Mouse (Mus musculus): ENCODE data around the gene Rbm38. TPM values are rescaled to one million over a fixed set of nuclear protein-coding genes. Genes with fewer than 3 reads are reported as not detected.

Gene Rbm38
- polyA plus RNA-seq, 1 experiment from 2014 or later: 147 TPM

DNA sequence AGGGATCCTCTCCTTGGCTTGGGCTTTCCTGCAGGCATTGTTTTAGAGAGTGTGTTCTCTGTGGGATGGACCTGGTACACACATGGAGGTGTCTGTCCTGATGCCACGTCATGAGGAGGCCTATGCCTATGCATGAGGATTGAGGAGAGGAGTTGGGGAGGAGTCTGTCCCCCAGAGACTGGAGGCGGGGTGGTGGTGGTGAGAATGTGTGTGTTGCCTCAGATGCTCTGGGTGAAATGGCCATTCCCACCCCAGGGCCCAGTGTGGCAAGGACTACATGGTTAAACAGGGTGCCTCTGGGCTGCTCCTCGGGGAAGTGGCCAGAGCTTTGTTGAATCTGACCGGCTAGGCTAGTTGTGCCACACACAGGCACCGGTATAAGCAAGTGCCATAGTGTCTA, 6.0 kb downstream of the Rbm38 start:
- peak overlapping the region; percentile 89 for H3K4me3 ChIP-seq
- WGBS: 69% methylated on average over 5 of the region's 5 CpGs
- 0 out of 2 replicates have a peak, but pooled peaks have one; percentile 9 for ATAC-seq (ENCODE audit: insufficient number of reproducible peaks, low FRiP score)
- no peaks in the 10 kb centered on the region for H3K9me3 ChIP-seq (replicated peaks)
- H3K36me3 ChIP-seq: peaks cover 69% of the 10 kb centered on the region
- H3K4me1 ChIP-seq (replicated peaks): peaks cover 83% of the 10 kb centered on the region
- H3K27me3 ChIP-seq (replicated peaks): no peaks in the 10 kb centered on the region
- H3K4me2 ChIP-seq: peak overlapping the region; percentile 81
- peak overlapping the region; percentile 90 for H3K9ac ChIP-seq
- peak overlapping the region; percentile 40 for H3K27ac ChIP-seq (ENCODE audit: poor library complexity, severe bottlenecking)

DNA sequence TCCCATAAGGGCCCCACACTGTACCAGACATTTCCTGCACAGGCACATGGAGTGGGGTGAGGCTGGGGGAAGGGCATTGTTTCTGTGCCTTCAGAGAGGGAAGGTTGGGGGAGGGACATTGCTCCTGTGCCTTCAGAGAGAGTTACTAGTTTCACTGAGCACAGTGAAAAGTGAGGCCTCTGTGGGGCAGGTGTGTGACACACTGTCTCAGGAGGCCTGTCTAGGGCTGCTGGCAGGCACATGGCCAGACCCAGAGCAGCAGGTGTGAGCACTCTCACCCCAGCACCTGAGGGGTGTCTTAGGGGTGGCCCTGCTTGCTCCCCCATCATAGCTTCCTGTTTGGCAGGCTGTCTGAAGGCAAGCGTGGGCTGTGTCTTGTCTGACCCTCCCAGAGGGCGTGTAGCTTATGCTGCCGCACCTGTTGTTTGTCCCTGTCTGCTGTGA, 6.4 kb downstream of the Rbm38 start:
- Histone ChIP-seq H3K9me3 (replicated peaks) (no peaks in the 10 kb centered on the region), H3K9ac (peak overlapping the region; percentile 90), H3K4me2 (peak overlapping the region; percentile 81), H3K27me3 (replicated peaks) (no peaks in the 10 kb centered on the region), H3K4me1 (replicated peaks) (peaks cover 85% of the 10 kb centered on the region), H3K27ac (ENCODE audit: poor library complexity, severe bottlenecking) (peak overlapping the region; percentile 40), H3K36me3 (peaks cover 73% of the 10 kb centered on the region), H3K4me3 (peak overlapping the region; percentile 89)
- no peak for ATAC-seq (ENCODE audit: insufficient number of reproducible peaks, low FRiP score)
- WGBS: 58% methylated on average over 3 of the region's 3 CpGs

- Histone ChIP-seq H3K4me1 (replicated peaks) (peaks cover 89% of the 10 kb centered on the region), H3K36me3 (peaks cover 79% of the 10 kb centered on the region), H3K9ac (peak overlapping the region; percentile 90), H3K4me3 (peak overlapping the region; percentile 89), H3K9me3 (replicated peaks) (no peaks in the 10 kb centered on the region), H3K4me2 (peak overlapping the region; percentile 81), H3K27ac (ENCODE audit: poor library complexity, severe bottlenecking) (peak overlapping the region; percentile 40; the same call in 1 of the 2 replicates), H3K27me3 (replicated peaks) (no peaks in the 10 kb centered on the region)
- 83% methylated on average over 6 of the region's 6 CpGs for WGBS
- ATAC-seq (ENCODE audit: insufficient number of reproducible peaks, low FRiP score): no peak
These were observed 7.0 kb downstream of the Rbm38 start for GRCm38 (mm10) chr2:173027169-173027823.

DNA sequence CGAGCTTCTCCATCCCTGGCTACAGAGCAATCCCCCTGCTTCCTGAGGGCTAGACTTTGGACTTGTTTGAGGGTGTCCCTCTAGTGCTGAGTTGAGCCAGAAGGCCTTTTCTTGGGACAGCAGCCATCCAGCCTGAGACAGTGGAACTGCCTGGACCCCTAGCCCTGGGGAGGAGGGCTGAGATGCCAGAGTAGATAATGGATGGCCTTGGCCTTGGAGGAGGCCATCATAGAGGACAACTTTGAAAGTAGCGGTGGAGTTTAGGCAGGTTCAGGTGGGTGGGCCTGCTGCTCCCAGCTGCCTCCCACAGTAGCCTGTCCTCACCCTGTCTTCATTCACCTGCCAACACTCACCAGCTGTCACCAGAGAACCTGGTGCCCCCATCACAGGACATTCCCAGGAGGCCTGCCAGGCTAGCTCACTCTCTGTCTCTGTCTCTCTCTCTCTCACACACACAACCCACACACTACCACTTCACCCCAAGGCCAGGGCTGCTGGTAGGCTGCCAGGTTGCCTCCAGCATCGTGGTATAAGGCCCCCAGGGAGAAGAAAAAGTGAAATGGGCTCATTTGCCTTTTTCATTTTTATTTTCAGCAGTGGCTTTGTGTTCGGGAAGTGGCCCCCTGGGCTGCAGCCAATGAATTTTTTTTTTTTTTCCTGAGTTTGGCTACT, 7.7 kb downstream of the Rbm38 start:
- H3K36me3 ChIP-seq: peaks cover 86% of the 10 kb centered on the region
- H3K4me1 ChIP-seq (replicated peaks): peaks cover 89% of the 10 kb centered on the region
- peak overlapping the region; percentile 90; the same call in 1 of the 2 replicates for H3K9ac ChIP-seq

GRCm38 (mm10) chr2:173028508-173029031, 8.3 kb downstream of the Rbm38 start:
- Histone ChIP-seq H3K36me3 (peaks cover 92% of the 10 kb centered on the region), H3K27me3 (replicated peaks) (no peaks in the 10 kb centered on the region), H3K4me1 (replicated peaks) (peaks cover 85% of the 10 kb centered on the region), H3K9ac (0 out of 2 replicates have a peak overlapping the region, but pooled peaks have one; percentile 90), H3K9me3 (replicated peaks) (no peaks in the 10 kb centered on the region), H3K4me3 (no peak overlapping the region), H3K4me2 (peak overlapping the region; percentile 81), H3K27ac (ENCODE audit: poor library complexity, severe bottlenecking) (0 out of 2 replicates have a peak overlapping the region, but pooled peaks have one; percentile 16)
- WGBS: 90% methylated on average over 3 of the region's 3 CpGs
- no peak for ATAC-seq (ENCODE audit: insufficient number of reproducible peaks, low FRiP score)

More for the DNA sequence above, 7.7 kb downstream of the Rbm38 start:
- no peaks in the 10 kb centered on the region for H3K9me3 ChIP-seq (replicated peaks)
- 59% methylated on average over 4 of the region's 4 CpGs for WGBS
- no peak for ATAC-seq (ENCODE audit: insufficient number of reproducible peaks, low FRiP score)
- peak overlapping the region; percentile 81 for H3K4me2 ChIP-seq
- H3K27me3 ChIP-seq (replicated peaks): no peaks in the 10 kb centered on the region
- peak overlapping the region; percentile 40; the same call in 1 of the 2 replicates for H3K27ac ChIP-seq (ENCODE audit: poor library complexity, severe bottlenecking)
- H3K4me3 ChIP-seq: peak overlapping the region; percentile 89; the same call in 1 of the 2 replicates

DNA sequence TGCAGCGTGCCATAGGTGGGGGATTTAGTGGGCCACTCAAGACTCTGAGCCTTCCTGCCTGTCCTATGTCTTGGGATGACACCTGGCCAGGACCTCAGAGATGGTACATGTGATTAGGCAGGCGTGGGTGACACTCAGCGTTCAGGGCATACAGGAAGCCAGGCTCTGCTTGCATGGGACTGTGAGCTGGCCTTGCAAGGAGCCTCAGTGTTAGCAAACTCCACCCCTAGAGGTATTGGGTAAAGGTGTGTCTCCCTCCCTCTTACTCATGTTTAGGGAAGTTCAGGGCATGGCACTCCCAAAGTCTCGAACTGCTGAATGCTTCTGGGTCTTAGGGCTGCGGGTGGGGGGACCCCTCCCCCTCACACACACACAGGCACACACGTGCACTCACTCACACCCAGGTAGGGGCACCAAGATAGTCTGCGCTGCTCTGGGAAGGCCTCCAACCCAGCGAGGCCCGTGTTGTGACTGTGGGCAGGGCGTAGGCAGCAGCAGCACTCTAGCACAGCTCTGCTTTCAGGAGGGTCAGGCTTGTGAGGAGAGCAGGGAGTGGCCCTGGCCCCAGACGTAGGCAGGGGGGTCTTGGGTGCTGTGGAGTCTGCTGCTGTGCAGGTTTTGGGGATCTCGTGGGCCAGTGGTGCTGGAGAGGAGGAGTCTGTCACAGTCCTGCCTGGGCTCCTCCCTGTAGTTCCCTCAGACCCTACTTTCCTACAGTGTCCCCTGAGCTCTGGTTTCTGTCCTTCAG, 10.5 kb downstream of the Rbm38 start:
- Histone ChIP-seq H3K36me3 (peaks cover 99% of the 10 kb centered on the region), H3K9ac (peak overlapping the region; percentile 46; the same call in 1 of the 2 replicates), H3K9me3 (replicated peaks) (no peaks in the 10 kb centered on the region), H3K27me3 (replicated peaks) (no peaks in the 10 kb centered on the region), H3K4me1 (replicated peaks) (peaks cover 84% of the 10 kb centered on the region), H3K4me3 (0 out of 2 replicates have a peak overlapping the region, but pooled peaks have one; percentile 4), H3K4me2 (peak overlapping the region; percentile 10), H3K27ac (ENCODE audit: poor library complexity, severe bottlenecking) (peak overlapping the region; percentile 28)
- WGBS: 65% methylated on average over 12 of the region's 12 CpGs
- no peak for ATAC-seq (ENCODE audit: insufficient number of reproducible peaks, low FRiP score)

DNA sequence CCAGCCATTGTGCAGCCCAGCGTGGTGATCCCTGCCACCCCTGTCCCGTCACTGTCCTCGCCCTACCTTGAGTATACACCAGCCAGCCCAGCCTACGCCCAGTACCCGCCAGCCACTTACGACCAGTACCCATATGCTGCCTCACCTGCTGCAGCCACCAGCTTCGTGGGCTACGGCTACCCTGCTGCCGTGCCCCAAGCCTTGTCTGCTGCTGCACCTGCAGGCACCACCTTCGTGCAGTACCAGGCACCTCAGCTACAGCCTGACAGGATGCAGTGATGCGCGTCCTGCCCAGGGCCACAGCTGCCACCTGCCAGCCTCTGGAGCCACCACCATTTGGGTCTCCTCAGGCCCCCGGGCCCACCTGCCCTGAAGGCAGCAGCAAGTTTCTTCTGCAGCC, 13.2 kb downstream of the Rbm38 start:
- Histone ChIP-seq H3K9ac (no peak overlapping the region), H3K27me3 (replicated peaks) (no peaks in the 10 kb centered on the region), H3K4me2 (peak overlapping the region; percentile 29), H3K4me3 (no peak overlapping the region), H3K36me3 (peaks cover 76% of the 10 kb centered on the region), H3K4me1 (replicated peaks) (peaks cover 72% of the 10 kb centered on the region), H3K9me3 (replicated peaks) (no peaks in the 10 kb centered on the region), H3K27ac (ENCODE audit: poor library complexity, severe bottlenecking) (peak overlapping the region; percentile 70)
- ATAC-seq (ENCODE audit: insufficient number of reproducible peaks, low FRiP score): no peak
- 91% methylated on average over 13 of the region's 13 CpGs for WGBS

DNA sequence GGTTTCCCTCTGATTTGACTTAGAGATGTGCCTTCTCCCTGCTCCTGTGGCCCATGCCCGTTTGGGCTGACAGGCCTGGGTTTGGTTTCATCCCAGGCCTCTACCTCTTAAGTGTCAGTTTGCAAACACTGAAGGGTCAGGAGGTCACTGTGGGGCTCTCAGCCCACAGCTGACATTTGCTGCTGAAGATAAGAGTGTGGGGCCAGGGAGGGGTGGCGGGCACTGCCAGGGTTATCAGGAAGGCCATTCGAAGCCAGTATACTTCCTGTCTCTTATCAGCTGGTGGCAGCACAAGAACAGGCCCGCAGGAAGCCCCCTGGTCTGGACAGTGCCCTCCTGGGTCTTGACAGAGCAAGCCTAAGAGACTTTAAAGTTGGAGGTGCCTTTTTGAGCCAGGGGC, 14.7 kb downstream of the Rbm38 start:
- Histone ChIP-seq H3K4me2 (peak overlapping the region; percentile 29; the same call in 1 of the 2 replicates), H3K9ac (peak overlapping the region; percentile 59), H3K4me3 (no peak overlapping the region), H3K9me3 (replicated peaks) (no peaks in the 10 kb centered on the region), H3K4me1 (replicated peaks) (peaks cover 58% of the 10 kb centered on the region), H3K27me3 (replicated peaks) (no peaks in the 10 kb centered on the region), H3K27ac (ENCODE audit: poor library complexity, severe bottlenecking) (peak overlapping the region; percentile 70), H3K36me3 (peaks cover 62% of the 10 kb centered on the region)
- peak; percentile 71 for ATAC-seq (ENCODE audit: insufficient number of reproducible peaks, low FRiP score)
- 5% methylated on average over 4 of the region's 4 CpGs for WGBS

GRCm38 (mm10) chr2:173035653-173036052, 15.4 kb downstream of the Rbm38 start:
- H3K36me3 ChIP-seq: peaks cover 55% of the 10 kb centered on the region
- no peaks in the 10 kb centered on the region for H3K27me3 ChIP-seq (replicated peaks)
- H3K4me3 ChIP-seq: no peak overlapping the region
- peaks cover 51% of the 10 kb centered on the region for H3K4me1 ChIP-seq (replicated peaks)
- peak overlapping the region; percentile 70 for H3K27ac ChIP-seq (ENCODE audit: poor library complexity, severe bottlenecking)
- no peak for ATAC-seq (ENCODE audit: insufficient number of reproducible peaks, low FRiP score)
- no peak overlapping the region for H3K9ac ChIP-seq
- H3K9me3 ChIP-seq (replicated peaks): no peaks in the 10 kb centered on the region
- H3K4me2 ChIP-seq: peak overlapping the region; percentile 25; the same call in 1 of the 2 replicates
- WGBS: 82% methylated on average over 5 of the region's 5 CpGs

- H3K36me3 ChIP-seq: peaks cover 51% of the 10 kb centered on the region
- WGBS: 84% methylated on average over 5 of the region's 5 CpGs
- no peaks in the 10 kb centered on the region for H3K27me3 ChIP-seq (replicated peaks)
- no peak for ATAC-seq (ENCODE audit: insufficient number of reproducible peaks, low FRiP score)
- H3K9me3 ChIP-seq (replicated peaks): no peaks in the 10 kb centered on the region
- peak overlapping the region; percentile 25 for H3K4me2 ChIP-seq
- peak overlapping the region; percentile 70 for H3K27ac ChIP-seq (ENCODE audit: poor library complexity, severe bottlenecking)
- H3K9ac ChIP-seq: 0 out of 2 replicates have a peak overlapping the region, but pooled peaks have one; percentile 22
- H3K4me3 ChIP-seq: no peak overlapping the region
- H3K4me1 ChIP-seq (replicated peaks): peaks cover 47% of the 10 kb centered on the region
These were observed 15.8 kb downstream of the Rbm38 start for GRCm38 (mm10) chr2:173036055-173036454.

All from heart, embryonic 12.5 days (tissue).